Mouse (Mus musculus): ENCODE results near the gene Eif4e2.

DNA sequence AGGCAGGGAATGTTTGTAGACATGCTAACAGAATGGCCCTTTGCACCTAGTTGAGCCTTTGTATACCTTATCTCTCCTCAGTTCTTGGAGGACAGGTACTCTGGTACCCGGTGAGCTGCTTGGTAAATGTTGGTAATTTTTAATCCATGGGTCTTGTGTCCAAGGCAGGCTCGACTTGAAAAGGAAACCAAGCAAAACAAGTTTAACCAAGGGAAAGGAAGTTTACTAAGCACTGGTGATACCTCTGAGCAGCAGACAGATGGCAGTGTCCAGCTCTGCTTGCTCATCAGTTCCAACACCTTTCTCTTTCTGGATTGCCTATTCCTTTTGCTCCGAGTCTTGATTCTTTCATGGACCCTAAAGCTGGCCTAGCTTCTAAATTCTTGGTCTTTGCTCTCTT, 4.2 kb downstream of the Eif4e2 start:
- TF ChIP-seq CTCF (IDR thresholded peaks at IDR 0.05; ENCODE audit: low read depth, low read length), result peak; percentile 59
- TF ChIP-seq POLR2A (IDR thresholded peaks at IDR 0.05; ENCODE audit: extremely low read depth, insufficient read depth, low read length), result no peak
